Mouse (Mus musculus) cerebellum, adult 2 months (tissue): ENCODE measurements around the gene Gm49339.

ENCODE experiments used
- CTCF ChIP-seq: fragments of 200-500 bp; IDR thresholded peaks from 2 replicates; pipeline ENCODE4 v1.5.1; 2011; ENCODE audit warnings: low read depth, mild to moderate bottlenecking, control low read depth, low read length, moderate library complexity, borderline replicate concordance; ENCODE audit not compliant: insufficient read depth
- POLR2A ChIP-seq: fragments of 200-500 bp; IDR thresholded peaks from 2 replicates; pipeline ENCODE4 v1.6.1; 2011; ENCODE audit warnings: low read length, control low read depth, borderline replicate concordance; ENCODE audit not compliant: insufficient read depth

DNA sequence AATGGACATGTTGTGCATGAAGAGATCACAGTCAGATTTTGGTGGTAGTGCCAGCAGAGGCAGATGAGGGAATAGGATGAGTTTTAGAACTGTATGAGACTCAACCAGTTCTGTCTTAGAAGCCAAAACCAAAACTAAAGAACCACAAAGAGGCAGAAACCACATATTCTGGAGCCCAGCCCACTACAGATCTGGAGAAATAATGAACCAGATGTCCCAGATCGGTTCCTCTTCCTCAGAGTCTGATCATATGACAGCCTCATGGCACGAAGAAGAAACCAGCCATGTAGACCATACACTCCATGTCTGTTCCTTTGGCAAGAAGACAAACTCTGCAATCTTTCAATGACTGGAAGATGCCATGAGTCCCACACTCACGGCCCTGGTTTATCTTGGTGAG, 44.7 kb upstream of the Gm49339 start:
- TF ChIP-seq CTCF = no peak
- TF ChIP-seq POLR2A = no peak
